Mouse (Mus musculus) forebrain, postnatal 0 days (tissue): ENCODE results near the gene Tob2. TPM values are rescaled to one million over a fixed set of nuclear protein-coding genes. Genes with fewer than 3 reads are reported as not detected.

ENCODE experiments used
- ATAC-seq: fragments of 200-750 bp; cut with Nextera tagmentation; 2 replicates; pipeline ENCODE4 v1.8.0; 2017; ENCODE audit warnings: mild to moderate bottlenecking, moderate library complexity
- DNase-seq: peaks from one replicate; pipeline ENCODE4 v3.0.0-alpha.2; 2015
- H3K27ac ChIP-seq: fragments of 300-500 bp; sonication (generic); 2 replicates; pipeline ENCODE4 v1.5.1; 2014; ENCODE audit warnings: low read depth, mild to moderate bottlenecking, antibody characterized with exemption, low read length, moderate library complexity, mixed read lengths
- H3K27me3 ChIP-seq: fragments of 300-500 bp; sonication (generic); 2 replicates; pipeline ENCODE4 v1.6.1; 2014; ENCODE audit warnings: mild to moderate bottlenecking, low read length, mixed read lengths; ENCODE audit not compliant: insufficient read depth
- H3K36me3 ChIP-seq: fragments of 300-500 bp; sonication (generic); 2 replicates; pipeline ENCODE4 v1.6.1; 2014; ENCODE audit warnings: mild to moderate bottlenecking, moderate library complexity; ENCODE audit not compliant: insufficient read depth
- H3K4me1 ChIP-seq: fragments of 300-500 bp; sonication (generic); 2 replicates; pipeline ENCODE4 v1.6.1; 2014; ENCODE audit warnings: antibody characterized with exemption; ENCODE audit not compliant: insufficient read depth
- H3K4me2 ChIP-seq: fragments of 300-500 bp; sonication (generic); 2 replicates; pipeline ENCODE4 v1.6.1; 2014; ENCODE audit warnings: low read depth, mild to moderate bottlenecking, moderate library complexity
- H3K4me3 ChIP-seq: fragments of 300-500 bp; sonication (generic); 2 replicates; pipeline ENCODE4 v1.5.1; 2014; ENCODE audit warnings: low read depth, low read length, mixed read lengths
- H3K9ac ChIP-seq: fragments of 300-500 bp; sonication (generic); 2 replicates; pipeline ENCODE4 v1.6.1; 2014; ENCODE audit warnings: mild to moderate bottlenecking
- H3K9me3 ChIP-seq: fragments of 300-500 bp; sonication (generic); 2 replicates; pipeline ENCODE4 v1.6.1; 2016; ENCODE audit warnings: low read length
- CTCF ChIP-seq: sonication (generic); IDR thresholded peaks from 2 replicates; pipeline ENCODE4 v1.5.1; 2016; ENCODE audit warnings: antibody characterized with exemption, control low read depth, low read depth
- WGBS: fragments of 180-500 bp; shearing (Covaris S2); extraction: QIAGEN DNeasy Blood & Tissue Kit; methylation state at CpG from one replicate; pipeline ENCODE4 v1.1.7; 2014; 5-methylcytosine and 5-hydroxymethylcytosine counted together
- polyA plus RNA-seq: library from polyadenylated mRNA; unstranded; fragments of >200 nt; fragmentation: Nextera tagmentation; extraction: Ambion mirVana; gene quantifications from 2 replicates; pipeline ENCODE4 v1.2.1, GENCODE M21; 2015
- total RNA-seq: library from RNA; depleted of rRNA; stranded (reverse); fragments of >200 nt; gene quantifications from 2 replicates; pipeline ENCODE4 v1.2.3, GENCODE M21; 2014; rRNA removed

Tob2 gene
- total and polyA plus RNA-seq, 2 experiments from 2014 or later = 11.4 to 13.0 TPM

DNA sequence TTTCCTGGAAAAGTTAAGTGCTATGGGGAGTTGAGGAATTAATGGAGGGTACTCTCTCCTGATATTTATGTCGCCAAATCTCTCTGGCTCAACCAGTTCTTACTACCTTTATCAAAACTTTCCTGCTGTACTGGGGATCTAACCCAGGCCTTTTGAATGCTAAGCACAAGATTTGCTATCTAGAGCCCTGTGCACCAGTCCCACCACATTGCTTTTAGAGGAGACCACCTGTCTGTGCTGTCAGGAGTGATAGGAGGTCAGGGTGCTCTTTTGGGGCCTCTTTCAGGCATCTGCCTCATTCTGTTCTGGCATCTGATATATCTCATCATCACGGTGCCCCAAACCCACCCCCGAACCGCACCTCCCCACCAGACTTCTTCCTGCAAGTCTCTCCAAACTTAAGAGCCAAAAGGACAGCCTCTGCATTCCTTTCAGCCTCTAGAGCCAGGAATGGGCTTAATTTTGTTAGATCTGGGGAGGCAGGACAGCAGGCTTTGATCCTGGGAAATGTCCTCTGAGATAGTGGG, 55.1 kb downstream of the Tob2 start:
- WGBS = 66% methylated on average over 4 of the region's 4 CpGs
- no peak overlapping the region for H3K27ac ChIP-seq
- DNase-seq (no peak), ATAC-seq (no peak)
- peak overlapping the region; percentile 71; the same call in 1 of the 2 replicates for H3K4me2 ChIP-seq
- H3K4me1 ChIP-seq = peaks cover 12% of the 10 kb centered on the region
- H3K36me3 ChIP-seq = no peaks in the 10 kb centered on the region
- no peak overlapping the region for H3K9ac ChIP-seq
- H3K9me3 ChIP-seq = no peaks in the 10 kb centered on the region
- no peak overlapping the region for H3K4me3 ChIP-seq
- no peak for TF ChIP-seq CTCF
- H3K27me3 ChIP-seq = no peaks in the 10 kb centered on the region

GRCm38 (mm10) chr15:81802941-81803351, 55.6 kb downstream of the Tob2 start:
- Histone ChIP-seq H3K27me3 (no peaks in the 10 kb centered on the region), H3K9me3 (no peaks in the 10 kb centered on the region), H3K9ac (peak overlapping the region; percentile 47; the same call in 1 of the 2 replicates), H3K27ac (peak overlapping the region; percentile 66), H3K4me2 (peak overlapping the region; percentile 71), H3K4me1 (peaks cover 12% of the 10 kb centered on the region), H3K36me3 (no peaks in the 10 kb centered on the region), H3K4me3 (peak overlapping the region; percentile 34)
- DNase-seq (no peak), ATAC-seq (peak; percentile 26)
- TF ChIP-seq CTCF = no peak
- 4% methylated on average over 8 of the region's 8 CpGs for WGBS

- TF ChIP-seq CTCF = peak; percentile 51; the same call in 1 of the 2 replicates
- WGBS = 21% methylated on average over 19 of the region's 19 CpGs
- ATAC-seq (peak; percentile 97), DNase-seq (peak; percentile 97)
- H3K36me3 ChIP-seq = no peaks in the 10 kb centered on the region
- peak within 1 kb of the TSS; percentile 34 for H3K4me3 ChIP-seq
- H3K4me1 ChIP-seq = peaks cover 12% of the 10 kb centered on the region
- H3K27me3 ChIP-seq = no peaks in the 10 kb centered on the region
- peak within 1 kb of the TSS; percentile 71 for H3K4me2 ChIP-seq
- no peaks in the 10 kb centered on the region for H3K9me3 ChIP-seq
- peak within 1 kb of the TSS; percentile 66 for H3K27ac ChIP-seq
- H3K9ac ChIP-seq = peak within 1 kb of the TSS; percentile 47; the same call in 1 of the 2 replicates
Measured at GRCm38 (mm10) chr15:81802001-81802890, 56.4 kb downstream of the Tob2 start, which contains the start of gene Tef. Tef (plus strand) TSS chr15:81802421.

GRCm38 (mm10) chr15:81800391-81800790, 58.2 kb downstream of the Tob2 start:
- no peak overlapping the region for H3K4me2 ChIP-seq
- no peak overlapping the region for H3K4me3 ChIP-seq
- ATAC-seq (no peak), DNase-seq (no peak)
- H3K27me3 ChIP-seq = no peaks in the 10 kb centered on the region
- no peak overlapping the region for H3K27ac ChIP-seq
- WGBS = 76% methylated on average over 3 of the region's 3 CpGs
- no peak overlapping the region for H3K9ac ChIP-seq
- peaks cover 5% of the 10 kb centered on the region; the same call in 1 of the 2 replicates for H3K36me3 ChIP-seq
- peaks cover 12% of the 10 kb centered on the region for H3K4me1 ChIP-seq
- H3K9me3 ChIP-seq = no peaks in the 10 kb centered on the region
- TF ChIP-seq CTCF = no peak

- no peak for TF ChIP-seq CTCF
Measured at GRCm38 (mm10) chr15:81798421-81798820, 60.2 kb downstream of the Tob2 start.

More at GRCm38 (mm10) chr15:81798421-81798820, 60.2 kb downstream of the Tob2 start:
- WGBS = 88% methylated on average over 4 of the region's 4 CpGs
- H3K36me3 ChIP-seq = peaks cover 20% of the 10 kb centered on the region
- no peak overlapping the region for H3K27ac ChIP-seq
- no peaks in the 10 kb centered on the region for H3K27me3 ChIP-seq
- no peak overlapping the region for H3K4me3 ChIP-seq
- H3K4me2 ChIP-seq = no peak overlapping the region
- H3K4me1 ChIP-seq = peaks cover 12% of the 10 kb centered on the region
- no peak for DNase-seq
- H3K9me3 ChIP-seq = no peaks in the 10 kb centered on the region
- no peak for ATAC-seq
- no peak overlapping the region for H3K9ac ChIP-seq

Other genes starting within 250 kb of the Tob2 start
- gene L3mbtl2, start 194.9 kb downstream of the Tob2 start, total RNA-seq = 28.5 and 30.9 TPM in 2 replicates
- gene L3mbtl2, start 194.9 kb downstream of the Tob2 start, polyA plus RNA-seq = 24.3 and 28.5 TPM in 2 replicates
- 31.9 and 35.3 TPM in 2 replicates for gene Chadl, start 161.5 kb downstream of the Tob2 start, total RNA-seq
- 49.2 and 52.8 TPM in 2 replicates for gene Chadl, start 161.5 kb downstream of the Tob2 start, polyA plus RNA-seq
- 121 and 131 TPM in 2 replicates for gene Zc3h7b, start 113.7 kb downstream of the Tob2 start, total RNA-seq
- gene Zc3h7b, start 113.7 kb downstream of the Tob2 start, polyA plus RNA-seq = 38.6 and 41.3 TPM in 2 replicates
- gene Rangap1, start 113.3 kb downstream of the Tob2 start, total RNA-seq = 146 and 163 TPM in 2 replicates
- gene Rangap1, start 113.3 kb downstream of the Tob2 start, polyA plus RNA-seq = 107 and 133 TPM in 2 replicates
- 60.2 and 71.8 TPM in 2 replicates for gene Tef, start 56.4 kb downstream of the Tob2 start, total RNA-seq
- 21.9 and 27.8 TPM in 2 replicates for gene Tef, start 56.4 kb downstream of the Tob2 start, polyA plus RNA-seq
- 41.5 and 48.5 TPM in 2 replicates for gene Phf5a, start 13.1 kb upstream of the Tob2 start, total RNA-seq
- gene Phf5a, start 13.1 kb upstream of the Tob2 start, polyA plus RNA-seq = 107 and 112 TPM in 2 replicates
- gene Aco2, start 13.5 kb upstream of the Tob2 start, total RNA-seq = 354 and 357 TPM in 2 replicates
- gene Aco2, start 13.5 kb upstream of the Tob2 start, polyA plus RNA-seq = 234 and 251 TPM in 2 replicates
- gene Polr3h, start 67.4 kb upstream of the Tob2 start, total RNA-seq = 52.8 and 62.5 TPM in 2 replicates
- gene Polr3h, start 67.4 kb upstream of the Tob2 start, polyA plus RNA-seq = 105 and 113 TPM in 2 replicates
- gene Csdc2, start 78.0 kb upstream of the Tob2 start, total RNA-seq = 88.9 and 118 TPM in 2 replicates
- 178 and 273 TPM in 2 replicates for gene Csdc2, start 78.0 kb upstream of the Tob2 start, polyA plus RNA-seq
- 162 and 181 TPM in 2 replicates for gene Pmm1, start 102.1 kb upstream of the Tob2 start, total RNA-seq
- 132 and 140 TPM in 2 replicates for gene Pmm1, start 102.1 kb upstream of the Tob2 start, polyA plus RNA-seq
- not detected in 2 replicates for gene 1700029P11Rik, start 121.7 kb upstream of the Tob2 start, total RNA-seq
- not detected in 2 replicates for gene 1700029P11Rik, start 121.7 kb upstream of the Tob2 start, polyA plus RNA-seq
- 28.4 and 34.8 TPM in 2 replicates for gene Xrcc6, start 129.0 kb upstream of the Tob2 start, total RNA-seq
- gene Xrcc6, start 129.0 kb upstream of the Tob2 start, polyA plus RNA-seq = 25.6 and 29.5 TPM in 2 replicates
- 17.5 and 21.2 TPM in 2 replicates for gene Desi1, start 175.1 kb upstream of the Tob2 start, total RNA-seq
- 31.8 and 40.1 TPM in 2 replicates for gene Desi1, start 175.1 kb upstream of the Tob2 start, polyA plus RNA-seq
- 155 and 174 TPM in 2 replicates for gene Snu13, start 188.8 kb upstream of the Tob2 start, total RNA-seq
- 283 and 337 TPM in 2 replicates for gene Snu13, start 188.8 kb upstream of the Tob2 start, polyA plus RNA-seq
- not detected in 2 replicates for gene 4930407I10Rik, start 200.4 kb upstream of the Tob2 start, total RNA-seq
- gene 4930407I10Rik, start 200.4 kb upstream of the Tob2 start, polyA plus RNA-seq = not detected in 2 replicates
- 0.10 TPM in 1 of 2 replicates, not detected in the other for gene Mei1, start 211.2 kb upstream of the Tob2 start, total RNA-seq
- gene Mei1, start 211.2 kb upstream of the Tob2 start, polyA plus RNA-seq = 0.10 and 0.11 TPM in 2 replicates